Mouse (Mus musculus): ENCODE data around the gene Acsm4. TPM values are rescaled to one million over a fixed set of nuclear protein-coding genes. Genes with fewer than 3 reads are reported as not detected.
"Not testable (repeated sequence)": the region's sequence is repeated elsewhere in the genome, so short reads cannot be mapped to it uniquely, and the experiment has no call there.

The Acsm4 gene
- polyA plus RNA-seq, 1 experiment from 2014 or later, result not detected

GRCm38 (mm10) chr7:119714111-119714510, 24.3 kb downstream of the Acsm4 start:
- no peak overlapping the region for H3K9ac ChIP-seq (ENCODE audit: low read length)
- no peaks in the 10 kb centered on the region for H3K4me1 ChIP-seq (replicated peaks; ENCODE audit: control insufficient read depth, insufficient read depth, low read length)
- 87% methylated on average over 7 of the region's 7 CpGs for WGBS
- H3K4me3 ChIP-seq (ENCODE audit: low read length), result no peak overlapping the region
- H3K27ac ChIP-seq (ENCODE audit: low read length), result no peak overlapping the region
- H3K4me2 ChIP-seq (ENCODE audit: low read depth, low read length), result no peak overlapping the region
- no peaks in the 10 kb centered on the region for H3K27me3 ChIP-seq (ENCODE audit: control insufficient read depth, insufficient read depth, low read depth, low read length)
- no peak for ATAC-seq (ENCODE audit: low read depth)
- H3K36me3 ChIP-seq (ENCODE audit: control insufficient read depth, insufficient read depth, low read length), result peaks cover 25% of the 10 kb centered on the region
- no peaks in the 10 kb centered on the region for H3K9me3 ChIP-seq (ENCODE audit: control insufficient read depth, low read length)

DNA sequence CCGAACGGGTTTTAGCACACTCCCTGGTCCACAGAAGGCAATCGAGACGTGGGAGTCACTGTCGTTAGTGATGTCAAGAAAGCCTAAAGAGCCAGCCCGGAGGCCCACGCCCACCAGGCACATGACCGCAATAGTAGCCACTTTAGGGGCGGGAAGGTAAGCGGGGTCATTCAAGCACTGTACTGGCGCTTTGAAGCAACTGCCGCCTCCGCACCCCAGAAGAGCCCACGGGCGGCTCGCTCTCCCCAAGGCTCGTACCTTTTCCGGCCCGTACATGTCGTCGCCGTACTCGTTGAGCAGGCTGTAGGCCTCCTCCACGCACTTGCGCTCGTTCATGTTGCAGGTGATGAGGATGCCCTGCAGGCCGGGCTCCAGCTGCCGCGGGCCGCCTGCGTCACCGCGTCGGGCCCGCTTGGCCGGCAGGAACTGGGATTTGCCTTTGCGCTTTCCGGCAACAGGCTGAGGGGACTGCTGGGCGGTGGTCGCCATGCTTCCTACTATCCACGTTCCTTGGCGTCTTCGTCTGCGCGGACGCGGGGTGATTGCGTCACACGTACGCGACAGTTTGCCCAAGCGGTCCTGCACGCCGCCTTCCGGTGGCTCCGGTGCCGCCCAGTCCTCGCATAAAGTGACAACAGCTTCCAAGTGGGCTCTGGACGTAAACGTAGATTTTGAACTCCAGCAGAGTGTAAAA, 30.6 kb downstream of the Acsm4 start, which contains the start of gene Thumpd1:
Thumpd1 (minus strand) TSS at position 546 of the 694 bp plus-strand sequence.
- ATAC-seq (ENCODE audit: low read depth), result peak; percentile 97
- Histone ChIP-seq H3K4me1 (replicated peaks; ENCODE audit: control insufficient read depth, insufficient read depth, low read length) (peaks cover 5% of the 10 kb centered on the region; the same call in 1 of the 2 replicates), H3K36me3 (ENCODE audit: control insufficient read depth, insufficient read depth, low read length) (peaks cover 25% of the 10 kb centered on the region), H3K9me3 (ENCODE audit: control insufficient read depth, low read length) (no peaks in the 10 kb centered on the region), H3K27me3 (ENCODE audit: control insufficient read depth, insufficient read depth, low read depth, low read length) (no peaks in the 10 kb centered on the region; the same call in 1 of the 2 replicates), H3K9ac (ENCODE audit: low read length) (peak within 1 kb of the TSS; percentile 94), H3K27ac (ENCODE audit: low read length) (peak within 1 kb of the TSS; percentile 70), H3K4me3 (ENCODE audit: low read length) (peak within 1 kb of the TSS; percentile 97), H3K4me2 (ENCODE audit: low read depth, low read length) (peak within 1 kb of the TSS; percentile 91)
- under 1% methylated on average over 60 of the region's 60 CpGs for WGBS

GRCm38 (mm10) chr7:119720947-119721310, 31.1 kb downstream of the Acsm4 start:
- Histone ChIP-seq H3K4me3 (ENCODE audit: low read length) (peak overlapping the region; percentile 97), H3K4me2 (ENCODE audit: low read depth, low read length) (peak overlapping the region; percentile 91), H3K27ac (ENCODE audit: low read length) (peak overlapping the region; percentile 22; the same call in 1 of the 2 replicates), H3K9ac (ENCODE audit: low read length) (peak overlapping the region; percentile 94), H3K9me3 (ENCODE audit: control insufficient read depth, low read length) (no peaks in the 10 kb centered on the region), H3K36me3 (ENCODE audit: control insufficient read depth, insufficient read depth, low read length) (peaks cover 20% of the 10 kb centered on the region), H3K4me1 (replicated peaks; ENCODE audit: control insufficient read depth, insufficient read depth, low read length) (peaks cover 5% of the 10 kb centered on the region; the same call in 1 of the 2 replicates), H3K27me3 (ENCODE audit: control insufficient read depth, insufficient read depth, low read depth, low read length) (no peaks in the 10 kb centered on the region; the same call in 1 of the 2 replicates)
- WGBS, result 9% methylated on average over 8 of the region's 8 CpGs
- peak; percentile 44 for ATAC-seq (ENCODE audit: low read depth)

DNA sequence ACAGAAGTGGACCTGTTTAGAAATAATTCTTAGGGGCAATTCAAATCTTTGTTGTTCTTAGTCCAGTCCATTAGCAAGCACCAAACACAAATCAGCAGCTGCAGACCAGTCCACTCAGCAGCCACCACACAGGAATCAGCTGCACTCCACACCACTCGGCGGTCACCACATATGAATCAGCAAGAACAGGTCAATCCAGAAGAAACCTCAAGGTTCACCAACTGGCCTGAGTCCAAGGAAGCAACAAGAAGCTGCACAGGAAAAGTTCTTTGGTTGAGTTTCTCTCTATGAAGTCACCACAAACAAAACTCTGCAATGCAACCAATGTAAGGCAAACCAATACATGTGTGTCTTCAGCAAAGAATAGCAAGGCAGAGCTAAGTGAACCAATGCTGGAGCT, 37.8 kb downstream of the Acsm4 start:
- 72% methylated on average over 2 of the region's 2 CpGs for WGBS
- H3K9me3 ChIP-seq (ENCODE audit: control insufficient read depth, low read length), result peaks cover 2% of the 10 kb centered on the region; the same call in 1 of the 2 replicates
- H3K4me2 ChIP-seq (ENCODE audit: low read depth, low read length), result no peak overlapping the region
- no peak overlapping the region for H3K27ac ChIP-seq (ENCODE audit: low read length)
- no peaks in the 10 kb centered on the region for H3K27me3 ChIP-seq (ENCODE audit: control insufficient read depth, insufficient read depth, low read depth, low read length)
- no peak overlapping the region for H3K4me3 ChIP-seq (ENCODE audit: low read length)
- no peak overlapping the region for H3K9ac ChIP-seq (ENCODE audit: low read length)
- no peak for ATAC-seq (ENCODE audit: low read depth)
- H3K4me1 ChIP-seq (replicated peaks; ENCODE audit: control insufficient read depth, insufficient read depth, low read length), result no peaks in the 10 kb centered on the region
- no peaks in the 10 kb centered on the region for H3K36me3 ChIP-seq (ENCODE audit: control insufficient read depth, insufficient read depth, low read length)

DNA sequence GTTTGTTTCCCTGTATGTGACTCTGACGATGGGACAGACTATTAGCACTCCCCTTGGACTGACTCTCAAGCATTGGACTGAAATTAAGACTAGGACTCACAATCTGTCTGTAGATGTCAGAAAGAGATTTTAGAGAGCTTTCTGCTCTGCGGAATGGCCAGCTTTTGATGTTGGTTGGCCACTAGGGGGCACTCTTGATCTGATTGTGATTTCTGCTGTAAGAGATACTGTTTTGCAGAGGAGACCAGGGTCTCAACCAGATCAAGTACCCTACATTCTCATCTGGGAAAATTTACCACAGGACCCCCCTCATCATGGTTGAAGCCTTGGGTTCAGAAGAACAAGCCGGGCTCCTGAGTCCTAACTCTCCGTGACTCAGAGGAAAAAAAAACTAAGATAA, 41.4 kb downstream of the Acsm4 start:
- not testable (repeated sequence) for H3K4me2 ChIP-seq (ENCODE audit: low read depth, low read length); H3K9ac ChIP-seq (ENCODE audit: low read length); H3K36me3 ChIP-seq (ENCODE audit: control insufficient read depth, insufficient read depth, low read length); H3K4me3 ChIP-seq (ENCODE audit: low read length); ATAC-seq (ENCODE audit: low read depth); H3K4me1 ChIP-seq (replicated peaks; ENCODE audit: control insufficient read depth, insufficient read depth, low read length); H3K27ac ChIP-seq (ENCODE audit: low read length); H3K27me3 ChIP-seq (ENCODE audit: control insufficient read depth, insufficient read depth, low read depth, low read length); H3K9me3 ChIP-seq (ENCODE audit: control insufficient read depth, low read length)
- WGBS, result 73% methylated on average over 4 of the region's 4 CpGs

- no peak overlapping the region for H3K9ac ChIP-seq (ENCODE audit: low read length)
- no peak for ATAC-seq (ENCODE audit: low read depth)
- no peaks in the 10 kb centered on the region for H3K36me3 ChIP-seq (ENCODE audit: control insufficient read depth, insufficient read depth, low read length)
- no peaks in the 10 kb centered on the region for H3K4me1 ChIP-seq (replicated peaks; ENCODE audit: control insufficient read depth, insufficient read depth, low read length)
- no peaks in the 10 kb centered on the region for H3K27me3 ChIP-seq (ENCODE audit: control insufficient read depth, insufficient read depth, low read depth, low read length)
- H3K9me3 ChIP-seq (ENCODE audit: control insufficient read depth, low read length), result no peaks in the 10 kb centered on the region
- H3K4me3 ChIP-seq (ENCODE audit: low read length), result no peak overlapping the region
- H3K4me2 ChIP-seq (ENCODE audit: low read depth, low read length), result no peak overlapping the region
- WGBS, result 81% methylated on average over 2 of the region's 2 CpGs
- no peak overlapping the region for H3K27ac ChIP-seq (ENCODE audit: low read length)
Measured at GRCm38 (mm10) chr7:119738877-119739276, 49.1 kb downstream of the Acsm4 start.

- H3K9me3 ChIP-seq (ENCODE audit: control insufficient read depth, low read length); H3K27ac ChIP-seq (ENCODE audit: low read length); H3K4me1 ChIP-seq (replicated peaks; ENCODE audit: control insufficient read depth, insufficient read depth, low read length); H3K27me3 ChIP-seq (ENCODE audit: control insufficient read depth, insufficient read depth, low read depth, low read length); H3K36me3 ChIP-seq (ENCODE audit: control insufficient read depth, insufficient read depth, low read length): not testable (repeated sequence)
- peak; percentile 76 for ATAC-seq (ENCODE audit: low read depth)
- Histone ChIP-seq H3K9ac (ENCODE audit: low read length) (0 out of 2 replicates have a peak overlapping the region, but pooled peaks have one; percentile 43), H3K4me3 (ENCODE audit: low read length) (peak overlapping the region; percentile 42), H3K4me2 (ENCODE audit: low read depth, low read length) (peak overlapping the region; percentile 57)
- 2% methylated on average over 22 of the region's 44 CpGs for WGBS
Measured at GRCm38 (mm10) chr7:119739798-119740468, 50.1 kb downstream of the Acsm4 start.

DNA sequence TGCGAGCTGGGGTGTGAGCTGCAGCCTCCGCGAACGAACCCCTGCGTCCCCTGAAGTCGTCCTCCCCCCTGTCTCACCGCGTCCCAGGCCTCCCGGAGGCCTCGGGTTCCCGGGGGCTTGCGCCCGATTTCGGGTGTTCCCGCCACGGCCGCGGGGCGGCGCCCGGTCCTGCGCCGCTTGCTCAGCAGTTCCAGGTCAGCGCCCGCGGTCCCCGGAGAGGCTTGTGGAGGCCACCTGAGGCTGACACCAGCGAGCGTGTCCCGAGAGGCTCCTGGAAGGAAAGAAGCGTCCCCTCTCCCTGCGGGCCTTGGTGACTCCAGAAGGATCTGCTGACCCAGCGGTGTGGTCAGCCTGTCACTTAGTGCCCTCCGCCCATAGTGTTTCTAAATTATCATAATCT, 54.5 kb downstream of the Acsm4 start:
- ATAC-seq (ENCODE audit: low read depth), result 0 out of 2 replicates have a peak, but pooled peaks have one; percentile 45
- no peak overlapping the region; the same call in 1 of the 2 replicates for H3K9ac ChIP-seq (ENCODE audit: low read length)
- no peaks in the 10 kb centered on the region for H3K27me3 ChIP-seq (ENCODE audit: control insufficient read depth, insufficient read depth, low read depth, low read length)
- peak overlapping the region; percentile 48 for H3K4me2 ChIP-seq (ENCODE audit: low read depth, low read length)
- H3K4me3 ChIP-seq (ENCODE audit: low read length), result peak overlapping the region; percentile 20
- H3K27ac ChIP-seq (ENCODE audit: low read length), result no peak overlapping the region
- no peaks in the 10 kb centered on the region for H3K9me3 ChIP-seq (ENCODE audit: control insufficient read depth, low read length)
- H3K36me3 ChIP-seq (ENCODE audit: control insufficient read depth, insufficient read depth, low read length), result no peaks in the 10 kb centered on the region
- no peaks in the 10 kb centered on the region for H3K4me1 ChIP-seq (replicated peaks; ENCODE audit: control insufficient read depth, insufficient read depth, low read length)
- 7% methylated on average over 34 of the region's 34 CpGs for WGBS

- Histone ChIP-seq H3K9me3 (ENCODE audit: control insufficient read depth, low read length) (no peaks in the 10 kb centered on the region), H3K4me2 (ENCODE audit: low read depth, low read length) (no peak overlapping the region), H3K27ac (ENCODE audit: low read length) (no peak overlapping the region), H3K27me3 (ENCODE audit: control insufficient read depth, insufficient read depth, low read depth, low read length) (no peaks in the 10 kb centered on the region), H3K4me1 (replicated peaks; ENCODE audit: control insufficient read depth, insufficient read depth, low read length) (no peaks in the 10 kb centered on the region), H3K4me3 (ENCODE audit: low read length) (no peak overlapping the region), H3K36me3 (ENCODE audit: control insufficient read depth, insufficient read depth, low read length) (no peaks in the 10 kb centered on the region), H3K9ac (ENCODE audit: low read length) (no peak overlapping the region)
- ATAC-seq (ENCODE audit: low read depth), result no peak
- WGBS, result 59% methylated on average over 1 of the region's 1 CpGs
Measured at GRCm38 (mm10) chr7:119745869-119746268, 56.0 kb downstream of the Acsm4 start.
